Mouse (Mus musculus): ENCODE data around the gene Cdrt4.

- TF ChIP-seq POLR2A (IDR thresholded peaks at IDR 0.05; ENCODE audit: low read depth, low read length) = no peak
- no peak for TF ChIP-seq CTCF (IDR thresholded peaks at IDR 0.05; ENCODE audit: extremely low read depth, insufficient read depth, insufficient read length, insufficient replicate concordance)
Measured at GRCm38 (mm10) chr11:62920743-62921050, 30.3 kb upstream of the Cdrt4 start.
